ENCODE assay signal across 24 mouse cellular contexts in genomic region chr5:123127031-123127430, GRCm38 (mm10). TPM values are rescaled to one million over a fixed set of nuclear protein-coding genes. Genes with fewer than 3 reads are reported as not detected.
DNase-seq lines count a peak whose midpoint lies in the region; TF ChIP-seq lines count a peak whose summit lies in the region.
"Had no signal": no experiment of that assay in that cellular context is flagged by ENCODE, and none has a peak within 500 bp of the region (broad histone marks: within the 10 kb centered on the region; RNA-seq: fewer than 3 reads in every experiment).

No protein-coding gene starts in this region.

- intact Hi-C loops in gastrocnemius, adult 2 months (cut with DNase I) = no loop called here

- H3K27ac ChIP-seq in gastrocnemius, adult 2 months = peak overlapping the region; percentile 80
- peak overlapping the region; percentile 35 for H3K27ac ChIP-seq in thymus, adult 2 months (ENCODE audit: control insufficient read depth, insufficient read depth, low read length)
- H3K27ac ChIP-seq: embryonic facial prominence, embryonic 13.5 days; forebrain, embryonic 12.5 days; hindbrain, embryonic 10.5 days; hindbrain, embryonic 14.5 days had no signal

- TF ChIP-seq CTCF in gastrocnemius, adult 2 months (IDR thresholded peaks at IDR 0.05) = no peak
- no peak for TF ChIP-seq CTCF in thymus, adult 2 months (IDR thresholded peaks at IDR 0.05; ENCODE audit: borderline replicate concordance, control insufficient read depth, extremely low read depth, insufficient read depth, low read length, poor library complexity)

- no peak for TF ChIP-seq POLR2A in thymus, adult 2 months (IDR thresholded peaks at IDR 0.05; ENCODE audit: control insufficient read depth, extremely low read depth, insufficient read depth, low read length, poor library complexity)

- no peak for DNase-seq in gastrocnemius, adult 2 months
- no peak for DNase-seq in gastrocnemius, adult 8-10 months (ENCODE audit: low spot score in 2 of 2)
- DNase-seq in thymus, adult 2 months = no peak
- no peak for DNase-seq in thymus, postnatal 0 days (ENCODE audit: low spot score)
- DNase-seq in CD4-positive helper T cell, adult 2 months (ENCODE audit: low read depth, low spot score) = peak; percentile 51
- peak; percentile 63 for DNase-seq in induced T-regulatory cell, adult 2 months (ENCODE audit: low read depth)
- no peak for DNase-seq in left cerebral cortex, adult 18-20 months (ENCODE audit: low spot score in 2 of 2)
- DNase-seq: adrenal gland, adult 8-10 months; adrenal gland, postnatal 36 days; cerebellum, adult 2 months; cerebellum, postnatal 14 days; gastrocnemius, postnatal 25 days had no signal

- 87% methylated on average over 6 of the region's 6 CpGs for WGBS in thymus, adult 2 months

- no peaks in the 10 kb centered on the region for H3K27me3 ChIP-seq in thymus, adult 2 months (ENCODE audit: control insufficient read depth, insufficient read depth, low read length)
- H3K27me3 ChIP-seq: embryonic facial prominence, embryonic 13.5 days; heart, embryonic 12.5 days had no signal

- no peaks in the 10 kb centered on the region for H3K36me3 ChIP-seq in thymus, adult 2 months (ENCODE audit: control insufficient read depth, insufficient read depth, low read length)
- H3K36me3 ChIP-seq: heart, embryonic 12.5 days had no signal

- peaks cover 53% of the 10 kb centered on the region for H3K4me1 ChIP-seq in thymus, adult 2 months (replicated peaks; ENCODE audit: control insufficient read depth, insufficient read depth, low read length)

- H3K4me3 ChIP-seq in gastrocnemius, adult 2 months = no peak overlapping the region
- no peak overlapping the region for H3K4me3 ChIP-seq in thymus, adult 2 months (ENCODE audit: control insufficient read depth, insufficient read depth, low read length)
- H3K4me3 ChIP-seq: embryonic facial prominence, embryonic 13.5 days; forebrain, embryonic 12.5 days; heart, embryonic 12.5 days; hindbrain, embryonic 10.5 days had no signal

RNA-seq across cellular contexts. Expression of gene Rhof, which starts 5.5 kb away (rescaled TPM):
- total RNA-seq in gastrocnemius, adult 2 months (2021) = under 1 TPM; 0.28 to 0.36 TPM
- total RNA-seq in gastrocnemius, adult 8-10 months (2022) = under 1 TPM in 3 of 4 experiments, not detected in 1; 0.24 to 0.36 (median 0.36) TPM
- 45.1 and 51.9 TPM in 2 replicates for polyA plus RNA-seq in thymus, adult 2 months (2012; rRNA removed)
- polyA plus RNA-seq in thymus, postnatal 0 days (2015; fragmentation: Nextera tagmentation; extraction: Ambion mirVana) = 10.4 and 11.1 TPM in 2 replicates
- 10 to 100 TPM; 50.5 to 51.0 TPM for total RNA-seq in left cerebral cortex, adult 18-20 months (2021)

RNA-seq across cellular contexts. Expression of gene Setd1b, which starts 15.0 kb away (rescaled TPM):
- 10 to 100 TPM in 1 of 2 experiments, 1 to 10 TPM in 1; 9.8 to 11.3 TPM for total RNA-seq in gastrocnemius, adult 2 months (2021)
- 10 to 100 TPM in 3 of 4 experiments, 1 to 10 TPM in 1; 8.0 to 10.8 (median 10.5) TPM for total RNA-seq in gastrocnemius, adult 8-10 months (2022)
- polyA plus RNA-seq in thymus, adult 2 months (2012; rRNA removed) = 45.5 and 66.9 TPM in 2 replicates
- 8.0 and 11.3 TPM in 2 replicates for polyA plus RNA-seq in thymus, postnatal 0 days (2015; fragmentation: Nextera tagmentation; extraction: Ambion mirVana)
- total RNA-seq in left cerebral cortex, adult 18-20 months (2021) = 10 to 100 TPM; 34.0 to 34.5 TPM

RNA-seq across cellular contexts. Expression of gene Psmd9, which starts 42.2 kb away (rescaled TPM):
- 10 to 100 TPM; 13.3 to 16.9 TPM for total RNA-seq in gastrocnemius, adult 2 months (2021)
- 10 to 100 TPM; 11.4 to 12.8 (median 12.3) TPM for total RNA-seq in gastrocnemius, adult 8-10 months (2022)
- 32.7 and 34.7 TPM in 2 replicates for polyA plus RNA-seq in thymus, adult 2 months (2012; rRNA removed)
- polyA plus RNA-seq in thymus, postnatal 0 days (2015; fragmentation: Nextera tagmentation; extraction: Ambion mirVana) = 77.6 and 94.1 TPM in 2 replicates
- total RNA-seq in left cerebral cortex, adult 18-20 months (2021) = 10 to 100 TPM; 23.1 to 28.3 TPM

RNA-seq across cellular contexts. Expression of gene Hpd, which starts 55.5 kb away (rescaled TPM):
- total RNA-seq in gastrocnemius, adult 2 months (2021) = not detected
- total RNA-seq in gastrocnemius, adult 8-10 months (2022) = 1 to 10 TPM in 1 of 4 experiments, not detected in 3; 1.3 TPM
- 1.5 and 6.0 TPM in 2 replicates for polyA plus RNA-seq in thymus, adult 2 months (2012; rRNA removed)
- 0.64 TPM in 1 of 2 replicates, not detected in the other for polyA plus RNA-seq in thymus, postnatal 0 days (2015; fragmentation: Nextera tagmentation; extraction: Ambion mirVana)
- under 1 TPM in 1 of 2 experiments, not detected in 1; 0.37 TPM for total RNA-seq in left cerebral cortex, adult 18-20 months (2021)
- total RNA-seq: ES-E14; gastrocnemius, postnatal 25 days; granulocyte monocyte progenitor cell, adult 5-6 weeks; heart, adult 8-10 months; heart, postnatal 25 days had no signal
- polyA plus RNA-seq: cerebellum, adult 2 months; cortical plate, adult 2 months; embryonic facial prominence, embryonic 13.5 days; forebrain, embryonic 12.5 days; forebrain, embryonic 16.5 days; frontal cortex, adult 2 months; heart, embryonic 12.5 days; hindbrain, embryonic 10.5 days; hindbrain, embryonic 14.5 days had no signal

RNA-seq across cellular contexts. Expression of gene Tmem120b, which starts 58.8 kb away (rescaled TPM):
- total RNA-seq in gastrocnemius, adult 2 months (2021) = 10 to 100 TPM; 19.2 to 23.2 TPM
- 10 to 100 TPM; 15.7 to 18.3 (median 17.0) TPM for total RNA-seq in gastrocnemius, adult 8-10 months (2022)
- 43.6 and 45.7 TPM in 2 replicates for polyA plus RNA-seq in thymus, adult 2 months (2012; rRNA removed)
- polyA plus RNA-seq in thymus, postnatal 0 days (2015; fragmentation: Nextera tagmentation; extraction: Ambion mirVana) = 33.2 and 35.9 TPM in 2 replicates
- total RNA-seq in left cerebral cortex, adult 18-20 months (2021) = 10 to 100 TPM; 13.2 to 13.8 TPM

Comparison
In these comparisons a context has a peak if more than half of its experiments do, and no peak if none do; other contexts are left out.
1. DNase-seq: peak in CD4-positive helper T cell, adult 2 months (single experiment) and induced T-regulatory cell, adult 2 months (single experiment); none in gastrocnemius, adult 2 months (single experiment), gastrocnemius, adult 8-10 months (0 of 2), thymus, adult 2 months (single experiment), thymus, postnatal 0 days (single experiment) and left cerebral cortex, adult 18-20 months (0 of 2).
2. RNA of gene Rhof, which starts 5.5 kb away (total RNA-seq): 50.5 to 51.0 TPM in left cerebral cortex, adult 18-20 months; 0.28 to 0.36 TPM in gastrocnemius, adult 2 months and 0.24 to 0.36 TPM in gastrocnemius, adult 8-10 months; every median in the first group is over 10 times any median in the second.